Mouse (Mus musculus): ENCODE measurements around the gene Copb1.

DNA sequence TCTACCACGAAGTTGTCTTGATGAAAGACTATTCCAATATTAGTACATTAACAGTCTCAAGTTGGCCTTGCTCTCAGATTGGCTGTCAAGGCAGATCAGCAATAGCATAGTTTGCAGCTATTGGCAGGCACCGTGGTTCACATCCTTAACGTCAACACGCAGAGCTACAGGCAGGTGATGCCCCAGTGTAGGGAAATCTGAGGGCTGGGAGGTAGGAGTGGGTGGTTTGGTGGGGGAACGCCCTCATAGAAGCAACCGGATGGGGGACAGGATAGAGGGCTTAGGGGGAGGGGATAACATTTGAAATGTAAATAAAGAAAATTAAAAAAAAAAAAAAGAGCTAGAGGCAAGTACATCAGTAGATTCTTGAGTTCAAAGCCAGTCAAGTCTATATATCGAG lies 20.5 kb downstream of the Copb1 start:
- TF ChIP-seq CTCF (IDR thresholded peaks at IDR 0.05; ENCODE audit: control insufficient read depth, insufficient read depth, insufficient replicate concordance, low read depth, low read length) = no peak
- TF ChIP-seq POLR2A (IDR thresholded peaks at IDR 0.05; ENCODE audit: control insufficient read depth, low read depth, low read length) = no peak

All from testis, adult 2 months (tissue).